Mouse (Mus musculus): Measurements from ENCODE around the gene Palm2.

Palm2 gene

DNA sequence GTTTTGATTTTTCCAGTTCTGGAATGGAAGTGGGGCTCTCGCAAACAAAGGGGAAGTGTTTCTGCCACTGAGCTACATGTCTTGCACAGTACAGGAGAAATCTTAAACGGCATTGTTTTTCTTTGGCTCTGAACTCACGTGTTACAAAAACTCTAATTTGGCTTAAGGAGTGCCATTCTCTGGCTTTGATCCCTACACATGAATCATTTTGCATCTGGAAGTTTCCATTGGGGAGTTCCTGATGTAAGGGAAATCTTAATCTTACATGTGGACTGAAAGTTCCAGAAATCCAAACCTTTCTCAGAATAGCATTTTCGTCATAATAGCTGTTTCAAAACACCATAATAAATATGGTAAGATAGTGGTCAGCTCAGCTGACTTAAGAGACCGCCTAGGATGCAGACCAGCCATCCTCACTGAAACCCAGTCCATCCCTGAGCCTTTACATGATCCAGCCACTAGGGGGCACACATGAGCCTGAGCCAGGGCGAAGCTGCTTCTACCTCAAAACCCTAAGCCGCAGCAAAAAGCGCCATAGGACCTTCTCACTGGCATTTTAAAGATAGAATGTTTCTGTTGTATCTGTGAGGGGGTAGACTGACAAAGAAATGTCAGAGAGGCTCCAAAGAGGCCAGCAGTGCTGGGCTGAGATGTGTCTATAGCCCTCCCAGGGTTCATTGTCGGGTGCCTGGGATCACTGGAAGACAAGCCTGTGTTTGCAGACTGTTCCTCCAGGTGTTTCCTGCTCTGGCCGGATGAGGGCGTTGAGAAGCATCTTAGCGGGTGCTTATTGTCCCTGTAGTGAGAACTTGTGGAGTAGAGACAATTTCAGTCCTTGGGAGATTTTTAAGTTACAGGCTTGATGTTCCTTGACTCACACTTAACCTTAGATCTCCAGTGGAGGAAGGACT, 239.2 kb downstream of the Palm2 start:
- DNase-seq = peak; percentile 92 to 93

GRCm38 (mm10) chr4:57674351-57674750, 240.3 kb downstream of the Palm2 start:
- peak in 1 of 2 experiments; percentile 32 for DNase-seq

DNA sequence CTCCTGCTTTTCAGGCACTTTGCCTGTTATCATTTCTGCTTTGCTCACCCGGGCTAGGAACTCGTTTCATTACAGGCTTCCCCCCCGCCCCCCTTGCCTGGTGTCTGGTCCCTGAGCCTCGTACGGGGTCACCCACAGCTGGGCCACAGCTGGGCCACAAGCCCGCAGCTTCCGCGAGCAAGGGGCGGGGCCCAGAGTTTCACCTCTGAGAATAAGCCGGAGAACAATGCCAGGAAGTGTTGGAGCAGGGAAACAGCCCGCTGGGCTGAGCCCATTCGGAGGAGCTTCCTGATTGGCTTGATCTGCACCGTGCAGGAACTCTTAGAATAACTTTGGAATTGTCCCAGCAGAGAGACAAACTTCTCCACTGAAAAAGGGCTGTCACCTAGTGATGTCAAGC, 241.3 kb downstream of the Palm2 start:
- DNase-seq = peak; percentile 79 to 88

DNA sequence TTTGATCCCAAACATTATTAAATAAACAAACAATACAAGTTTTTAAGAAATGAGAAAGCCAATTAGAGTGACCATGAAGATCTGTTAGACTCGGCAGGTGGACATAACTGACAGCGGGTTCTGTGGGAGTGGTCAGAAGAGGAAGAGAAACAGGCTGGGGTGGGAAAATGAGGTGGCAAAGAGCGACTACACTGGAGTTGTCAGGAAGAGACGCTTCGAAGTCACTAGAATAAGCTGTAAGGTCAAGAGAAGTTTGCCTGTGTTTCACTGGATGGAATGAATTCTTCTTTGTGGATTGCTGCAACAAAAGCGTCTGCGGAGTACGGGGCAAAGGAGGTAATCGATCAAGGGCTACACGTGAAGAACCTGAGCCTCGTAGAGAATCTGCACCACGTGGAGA, 243.9 kb downstream of the Palm2 start:
- DNase-seq = no peak

- no peak for DNase-seq
Observed at GRCm38 (mm10) chr4:57678991-57679457, 245.0 kb downstream of the Palm2 start.

DNA sequence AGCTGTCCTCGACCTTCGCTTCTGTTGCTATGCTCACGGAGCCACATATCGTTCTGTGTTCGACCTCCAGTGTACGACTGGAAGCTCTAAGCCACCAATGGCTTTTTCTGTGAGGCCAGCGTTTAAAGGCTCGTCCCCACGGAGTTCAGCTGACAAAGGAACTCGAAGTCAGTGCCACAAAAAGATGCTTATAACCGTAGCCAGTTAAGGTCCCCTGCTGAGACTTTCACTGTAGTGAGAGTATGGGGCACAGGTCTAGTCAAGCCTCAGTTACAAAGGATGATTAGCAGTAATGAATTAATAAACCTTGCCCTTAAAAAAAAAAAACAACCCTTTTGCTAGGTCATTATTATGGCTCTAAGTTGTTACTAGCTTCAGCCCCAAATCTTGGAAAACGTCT, 246.1 kb downstream of the Palm2 start:
- no peak for DNase-seq

GRCm38 (mm10) chr4:57681511-57681910, 247.5 kb downstream of the Palm2 start:
- peak; percentile 78 to 86 for DNase-seq

- DNase-seq = no peak
Observed at GRCm38 (mm10) chr4:57682341-57682740, 248.3 kb downstream of the Palm2 start.

DNA sequence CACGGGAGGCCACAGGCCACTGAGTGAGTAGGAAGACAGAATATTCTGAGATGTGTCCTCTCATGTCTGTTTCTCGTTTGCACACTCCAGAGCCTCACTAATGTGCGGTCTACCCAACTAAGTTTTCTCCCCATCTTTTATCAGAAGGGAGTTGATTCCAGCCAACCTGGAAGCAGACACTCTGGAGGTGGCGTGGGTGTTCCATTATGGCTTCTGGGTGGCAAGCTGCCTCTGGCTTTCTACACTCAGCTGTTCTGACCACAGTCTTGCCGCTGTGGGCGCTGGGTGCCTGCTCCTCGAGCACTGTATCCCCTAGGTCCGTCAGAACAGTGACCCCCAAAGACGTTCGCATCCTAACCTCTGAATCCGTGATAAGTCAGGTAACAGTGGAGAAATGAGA, 248.9 kb downstream of the Palm2 start:
- DNase-seq = no peak

DNA sequence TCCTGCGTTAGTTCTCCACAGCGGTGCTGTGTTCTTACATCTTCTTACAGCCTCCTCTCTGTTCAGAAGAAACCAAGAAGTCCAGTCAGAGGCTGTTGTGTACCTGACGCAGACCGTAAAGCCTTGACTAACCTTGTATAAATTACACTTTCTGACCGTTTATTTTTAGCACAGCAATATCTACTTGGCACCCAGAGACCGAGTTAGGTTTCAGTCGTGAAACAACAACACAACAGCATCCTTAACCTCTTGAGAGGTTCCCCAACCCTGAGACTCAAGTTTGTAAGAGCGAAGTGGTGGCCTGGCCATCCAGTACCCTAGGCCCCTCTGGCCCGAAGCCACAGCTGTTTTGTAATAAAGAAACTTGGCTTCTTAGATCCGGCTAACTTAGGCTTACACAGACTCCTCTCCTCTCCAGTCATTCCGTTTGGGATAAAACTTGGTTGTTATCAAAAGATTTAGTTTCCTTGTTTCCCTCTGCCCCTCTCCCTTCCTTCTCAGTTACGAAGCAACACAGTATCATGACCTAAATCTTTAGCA, 250.7 kb downstream of the Palm2 start:
- no peak for DNase-seq

DNA sequence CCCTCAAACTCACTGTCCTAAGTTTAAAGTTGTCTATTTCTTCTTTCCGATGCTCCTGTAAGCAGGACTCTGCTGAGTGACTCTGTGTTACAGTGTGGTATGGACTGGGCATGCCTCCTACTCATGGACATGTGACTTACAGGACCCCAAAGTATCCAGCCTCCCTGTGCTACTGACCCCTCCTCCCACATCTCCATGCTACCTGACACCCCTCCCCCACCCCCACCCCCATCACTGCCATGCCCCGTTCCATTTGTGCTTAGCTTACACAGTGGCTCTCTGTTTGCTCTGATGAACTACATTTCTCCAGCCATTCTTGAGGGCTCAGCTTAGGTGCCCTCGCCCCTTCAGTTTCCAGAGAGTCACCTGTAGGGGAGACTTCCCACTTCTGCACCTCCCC, 252.7 kb downstream of the Palm2 start:
- DNase-seq = no peak

GRCm38 (mm10) chr4:57687583-57687982, 253.5 kb downstream of the Palm2 start:
- DNase-seq = no peak

- no peak for DNase-seq
Observed at GRCm38 (mm10) chr4:57688131-57688530, 254.1 kb downstream of the Palm2 start.

DNA sequence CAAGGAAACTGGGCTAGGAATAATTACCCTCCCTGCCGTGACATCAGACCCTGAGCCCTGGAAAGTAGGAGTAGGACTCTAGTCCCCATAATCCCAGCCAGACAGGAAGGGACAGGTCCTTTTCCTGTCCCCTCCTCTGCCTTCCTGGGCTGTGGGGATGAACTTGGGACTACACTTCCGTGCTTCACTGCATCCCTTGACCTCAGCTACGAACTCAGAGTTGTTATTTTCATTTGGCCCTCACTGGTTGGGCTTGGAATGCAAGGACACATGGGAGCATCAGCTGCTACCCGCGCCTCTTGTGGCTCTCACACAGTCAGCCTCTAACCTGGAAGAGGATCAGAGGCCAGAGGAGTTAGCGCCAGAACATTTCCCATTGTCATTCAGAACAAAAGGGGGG, 256.0 kb downstream of the Palm2 start:
- DNase-seq = peak in 1 of 2 experiments; percentile 17

DNA sequence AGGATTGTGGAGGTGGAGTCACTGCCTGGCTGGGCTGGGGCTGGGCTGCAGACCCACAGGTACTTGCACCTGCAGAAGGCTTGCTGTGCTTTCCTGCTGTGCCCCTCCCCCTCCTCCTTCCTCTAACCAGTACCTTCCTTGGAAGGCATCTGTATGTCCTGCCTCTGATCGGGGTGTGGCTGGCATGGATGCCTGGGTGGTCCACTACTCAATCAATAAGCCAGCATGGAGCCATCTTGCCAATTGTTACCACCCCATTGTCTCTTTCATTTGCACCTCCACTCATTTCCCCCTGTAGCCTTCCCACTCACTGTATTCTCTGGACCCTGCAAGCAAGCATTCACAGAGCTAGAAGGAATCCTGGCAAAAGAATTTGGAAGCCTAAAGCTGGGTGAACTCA, 256.8 kb downstream of the Palm2 start:
- no peak for DNase-seq

DNA sequence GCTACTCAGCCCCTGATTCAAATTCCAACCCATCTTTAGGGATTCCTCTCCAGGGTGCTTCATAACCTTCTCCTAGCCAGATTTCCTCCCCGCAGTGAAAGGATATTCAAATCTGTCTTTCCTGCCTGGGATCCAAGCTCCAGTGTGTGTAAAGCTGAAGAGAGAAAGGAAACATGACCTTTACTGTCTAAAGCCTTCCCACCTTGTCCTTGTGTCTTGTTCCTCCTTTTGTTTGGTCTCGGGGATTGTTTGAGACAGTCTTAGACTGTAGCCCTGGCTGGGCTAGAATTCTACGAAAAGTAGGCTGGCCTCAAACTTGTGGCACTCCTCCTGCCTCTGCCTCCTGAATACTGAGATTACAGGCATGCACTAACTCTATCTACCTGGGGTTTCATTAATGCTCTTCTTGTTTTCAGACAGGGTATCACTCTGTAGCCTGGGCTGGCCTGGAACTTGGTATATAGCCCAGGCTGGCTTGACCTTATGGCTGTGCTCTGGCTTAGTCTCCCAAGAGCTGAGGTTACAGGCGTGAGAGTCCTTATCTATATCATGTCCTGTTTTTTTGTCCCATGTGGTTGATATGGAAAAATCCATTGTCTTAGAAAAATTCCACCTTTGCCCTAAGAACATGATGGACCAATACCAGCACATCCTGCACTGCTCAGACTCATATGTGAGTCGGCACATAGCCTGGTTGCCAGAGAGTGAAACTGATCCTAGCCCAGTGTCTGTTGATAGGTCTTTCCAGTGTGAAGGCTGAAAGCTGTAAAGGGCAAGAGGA, 260.5 kb downstream of the Palm2 start:
- DNase-seq = no peak

DNA sequence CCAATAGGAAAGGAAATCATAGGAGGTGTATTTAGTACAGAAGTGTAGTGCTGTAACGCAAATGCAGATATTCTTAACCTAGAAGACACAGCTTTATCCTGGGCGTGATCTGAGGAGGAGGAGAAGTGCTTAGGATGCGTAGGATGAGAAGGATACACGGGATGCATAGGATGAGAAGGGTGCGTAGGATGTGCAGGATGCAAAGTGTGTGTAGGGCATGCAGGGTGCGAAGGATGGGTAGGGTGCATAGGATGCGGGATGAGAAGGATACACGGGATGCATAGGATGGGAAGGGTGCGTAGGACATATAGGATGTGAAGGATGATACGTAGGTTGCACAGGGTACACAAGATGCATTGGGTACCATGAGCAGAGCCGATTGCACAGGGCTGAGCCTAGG, 262.9 kb downstream of the Palm2 start:
- DNase-seq = no peak

DNA sequence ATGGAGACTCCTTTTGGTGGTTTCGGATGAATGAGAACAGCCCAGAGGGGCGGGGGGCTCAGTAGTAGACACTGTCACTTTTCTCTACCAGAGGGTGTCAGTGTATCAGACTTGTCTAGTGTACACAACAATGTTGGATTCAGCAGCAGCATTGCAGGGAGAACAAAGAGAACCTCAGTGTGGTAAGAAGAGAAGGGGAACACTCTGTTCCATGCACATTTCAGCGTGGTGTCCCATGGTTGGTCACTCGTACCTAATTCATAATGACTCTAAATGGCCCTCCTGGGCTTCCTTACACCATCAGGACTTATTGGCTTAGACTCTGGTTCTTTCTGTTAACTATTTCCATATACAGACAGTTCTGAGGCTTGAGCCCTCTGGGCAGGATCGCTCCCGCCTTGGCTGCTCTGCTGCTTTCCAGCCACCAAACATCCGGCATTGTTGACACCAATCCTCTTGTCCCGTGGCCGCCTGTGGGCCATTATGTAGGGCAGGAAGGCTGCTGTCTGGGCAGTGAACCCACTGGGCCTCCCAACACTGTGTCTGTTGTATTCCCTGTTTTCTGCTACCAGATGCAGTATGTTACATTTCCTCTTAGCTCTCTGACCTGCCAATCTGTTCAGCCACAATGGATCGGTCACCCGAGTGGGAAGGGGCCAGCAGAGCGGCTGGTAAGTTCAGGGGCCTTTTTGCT, 264.0 kb downstream of the Palm2 start:
- no peak for DNase-seq

DNA sequence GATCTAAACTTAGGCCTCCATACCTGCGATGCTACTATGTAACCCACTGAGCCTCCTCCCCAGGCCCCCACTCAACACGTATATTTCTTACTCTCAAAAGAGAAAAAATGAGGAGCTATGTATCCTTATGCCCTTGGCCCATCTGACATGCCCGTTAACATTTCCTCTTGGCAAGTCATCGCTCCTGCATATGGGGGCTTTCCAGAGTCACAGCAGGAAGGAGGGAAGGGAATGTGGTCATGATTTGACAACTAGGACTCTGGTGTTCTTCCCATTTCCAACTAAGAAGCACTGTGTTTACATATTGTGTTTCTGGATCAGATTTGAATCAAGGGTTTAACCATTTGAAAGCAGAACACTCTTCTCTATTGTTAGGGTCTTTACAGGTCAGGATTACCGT, 267.5 kb downstream of the Palm2 start:
- no peak for DNase-seq

GRCm38 (mm10) chr4:57703574-57704470, 269.8 kb downstream of the Palm2 start:
- DNase-seq = no peak

DNA sequence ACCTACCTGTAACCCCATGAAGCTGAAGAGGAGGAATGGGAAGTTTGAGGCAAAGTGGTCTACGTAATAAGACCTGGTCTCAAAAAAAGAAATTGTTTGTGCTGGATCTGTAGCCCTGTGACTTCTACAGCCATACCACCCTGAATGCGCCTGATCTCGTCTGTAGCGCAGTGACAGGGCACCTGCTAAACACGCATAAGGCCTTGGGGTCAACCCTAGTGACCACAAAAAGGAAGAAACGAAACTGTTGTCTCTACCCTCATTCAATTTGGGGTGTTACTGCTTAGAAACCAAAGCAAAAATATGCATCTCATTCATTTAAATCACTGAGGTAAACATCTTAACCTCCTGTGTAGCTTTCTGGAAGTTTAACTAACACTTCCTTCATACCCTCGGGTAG, 270.5 kb downstream of the Palm2 start:
- DNase-seq = no peak

- no peak for DNase-seq
Observed at GRCm38 (mm10) chr4:57715849-57716248, 281.8 kb downstream of the Palm2 start.

Data from kidney, postnatal 4 days (tissue).